In the genomic region with DNA sequence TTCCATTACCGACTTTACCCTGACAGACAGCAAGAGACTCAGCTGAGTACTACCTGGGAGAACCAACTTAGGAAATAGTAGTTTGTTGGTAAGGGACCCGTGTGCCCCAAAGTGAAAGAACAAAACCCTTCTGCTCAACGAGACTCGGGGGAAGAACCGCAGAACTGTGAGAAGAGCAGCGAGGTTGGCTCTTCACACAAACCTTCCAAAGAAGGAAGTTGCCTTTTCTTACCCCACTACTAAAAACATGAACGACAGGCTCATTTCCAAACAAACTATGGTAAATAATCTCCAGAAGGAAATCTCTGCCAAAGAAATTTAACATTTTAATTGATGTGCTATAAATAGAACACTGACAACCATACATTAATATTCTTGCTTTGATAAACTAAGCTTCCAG, we compare ENCODE assay signal across 8 mouse cellular contexts. TPM values are rescaled to one million over a fixed set of nuclear protein-coding genes. Genes with fewer than 3 reads are reported as not detected.
DNase-seq lines count a peak whose midpoint lies in the region; ATAC-seq and TF ChIP-seq lines count a peak whose summit lies in the region.

No protein-coding gene starts in this region.

- no peak for DNase-seq in left cerebral cortex, adult 2 months (ENCODE audit: extremely low spot score in 1 of 2, low spot score in 2 of 2)
- no peak for DNase-seq in left cerebral cortex, postnatal 36 days (ENCODE audit: low spot score in 2 of 2)
- DNase-seq in cerebellum, adult 9-10 months, result no peak
- DNase-seq in frontal cortex, postnatal 36 days (ENCODE audit: low spot score in 2 of 2), result no peak
- no peak for DNase-seq in thymus, postnatal 36 days

- TF ChIP-seq POLR2A in myocyte (IDR thresholded peaks at IDR 0.05; ENCODE audit: insufficient read length, low read depth), result no peak

- H3K9ac ChIP-seq in embryonic facial prominence, embryonic 15.5 days, result no peak overlapping the region
- H3K9ac ChIP-seq in intestine, embryonic 16.5 days (ENCODE audit: low read depth, low read length), result peak overlapping the region; percentile 41; the same call in 1 of the 2 replicates

- no peak for TF ChIP-seq CTCF in left cerebral cortex, adult 2 months (IDR thresholded peaks at IDR 0.05)

- intact Hi-C loops in left cerebral cortex, adult 2 months (cut with DNase I), result loop anchor here (5.0 kb wide), 1 partner anchor 165 kb away; no protein-coding TSS in a partner anchor
- intact Hi-C loops in left cerebral cortex, postnatal 36 days (cut with DNase I), result loop anchor here (5.0 to 10.0 kb wide), 3 partner anchors 162 to 762 kb away; no protein-coding TSS in a partner anchor

- no peak overlapping the region for H3K27ac ChIP-seq in left cerebral cortex, adult 2 months
- no peak overlapping the region for H3K27ac ChIP-seq in embryonic facial prominence, embryonic 15.5 days (replicated peaks)
- H3K27ac ChIP-seq in intestine, embryonic 16.5 days (ENCODE audit: low read length), result no peak overlapping the region

- peaks cover 11% of the 10 kb centered on the region for H3K79me2 ChIP-seq in myocyte (ENCODE audit: control insufficient read depth, insufficient read depth)

- 81% methylated on average over 7 of the region's 7 CpGs for WGBS in embryonic facial prominence, embryonic 15.5 days
- 79% methylated on average over 7 of the region's 7 CpGs for WGBS in intestine, embryonic 16.5 days

- peak overlapping the region; percentile 80 for H3K4me3 ChIP-seq in left cerebral cortex, adult 2 months
- H3K4me3 ChIP-seq in embryonic facial prominence, embryonic 15.5 days (replicated peaks), result peak overlapping the region; percentile 80
- no peak overlapping the region for H3K4me3 ChIP-seq in intestine, embryonic 16.5 days (ENCODE audit: low read length)
- peak overlapping the region; percentile 52 for H3K4me3 ChIP-seq in myocyte

- peak overlapping the region; percentile 93 for H3K4me2 ChIP-seq in embryonic facial prominence, embryonic 15.5 days (replicated peaks)
- peak overlapping the region; percentile 88; the same call in 1 of the 2 replicates for H3K4me2 ChIP-seq in intestine, embryonic 16.5 days (ENCODE audit: low read depth, low read length)
- peak overlapping the region; percentile 96 for H3K4me2 ChIP-seq in myocyte (ENCODE audit: low read depth)

- H3K9me3 ChIP-seq in embryonic facial prominence, embryonic 15.5 days (replicated peaks), result no peaks in the 10 kb centered on the region
- H3K9me3 ChIP-seq in intestine, embryonic 16.5 days (ENCODE audit: control insufficient read depth, low read length), result no peaks in the 10 kb centered on the region

- no peak for ATAC-seq in embryonic facial prominence, embryonic 15.5 days (ENCODE audit: insufficient number of reproducible peaks, low FRiP score, low TSS enrichment, low read depth)
- no peak for ATAC-seq in intestine, embryonic 16.5 days

- H3K4me1 ChIP-seq in embryonic facial prominence, embryonic 15.5 days, result peaks cover 19% of the 10 kb centered on the region
- peaks cover 10% of the 10 kb centered on the region for H3K4me1 ChIP-seq in intestine, embryonic 16.5 days (ENCODE audit: control insufficient read depth, insufficient read depth, low read length)

- H3K27me3 ChIP-seq in embryonic facial prominence, embryonic 15.5 days, result peaks cover 3% of the 10 kb centered on the region
- no peaks in the 10 kb centered on the region for H3K27me3 ChIP-seq in intestine, embryonic 16.5 days (replicated peaks; ENCODE audit: control insufficient read depth, insufficient read depth, low read length)
- peaks cover 9% of the 10 kb centered on the region for H3K27me3 ChIP-seq in myocyte (ENCODE audit: control insufficient read depth, insufficient read depth, insufficient read length)

- H3ac ChIP-seq in myocyte (ENCODE audit: control insufficient read depth, insufficient read length), result no peak overlapping the region

- H3K36me3 ChIP-seq in embryonic facial prominence, embryonic 15.5 days, result no peaks in the 10 kb centered on the region
- no peaks in the 10 kb centered on the region for H3K36me3 ChIP-seq in intestine, embryonic 16.5 days (ENCODE audit: control insufficient read depth, insufficient read depth, low read length)
- no peaks in the 10 kb centered on the region for H3K36me3 ChIP-seq in myocyte (ENCODE audit: control insufficient read depth, insufficient read depth)

TF ChIP-seq in myocyte, 11 proteins besides CTCF, POLR2A, EP300 and RAD21:
- TF ChIP-seq USF1 (IDR thresholded peaks at IDR 0.05; ENCODE audit: low read depth), result no peak
- no peak for TF ChIP-seq POLR2AphosphoS2 (IDR thresholded peaks at IDR 0.05; ENCODE audit: insufficient read length, low read depth)

RNA-seq across cellular contexts. Expression of a gene that starts 1.4 kb away (rescaled TPM):
- total RNA-seq in left cerebral cortex, adult 2 months (2021), result 10 to 100 TPM; 19.3 to 19.7 TPM
- total RNA-seq in left cerebral cortex, postnatal 36 days (2021), result 10 to 100 TPM; 17.3 to 22.5 TPM
- 31.2 and 34.1 TPM in 2 replicates for polyA plus RNA-seq in embryonic facial prominence, embryonic 15.5 days (2015; fragmentation: Nextera tagmentation; extraction: Ambion mirVana)
- 16.5 and 19.7 TPM in 2 replicates for polyA plus RNA-seq in intestine, embryonic 16.5 days (2015; fragmentation: Nextera tagmentation; extraction: Ambion mirVana)
- 20.3 TPM for polyA plus RNA-seq in myocyte (2012; fragmentation: generic; extraction: Trizol)

RNA-seq across cellular contexts. Expression of a gene that starts 49.5 kb away (rescaled TPM):
- 100 to 1,000 TPM; 409 to 435 TPM for total RNA-seq in left cerebral cortex, adult 2 months (2021)
- total RNA-seq in left cerebral cortex, postnatal 36 days (2021), result 100 to 1,000 TPM; 404 to 446 TPM
- 531 and 564 TPM in 2 replicates for polyA plus RNA-seq in embryonic facial prominence, embryonic 15.5 days (2015; fragmentation: Nextera tagmentation; extraction: Ambion mirVana)
- polyA plus RNA-seq in intestine, embryonic 16.5 days (2015; fragmentation: Nextera tagmentation; extraction: Ambion mirVana), result 280 and 296 TPM in 2 replicates
- polyA plus RNA-seq in myocyte (2012; fragmentation: generic; extraction: Trizol), result 263 TPM

RNA-seq across cellular contexts. Expression of a gene that starts 51.2 kb away (rescaled TPM):
- 100 to 1,000 TPM in 1 of 2 experiments, 10 to 100 TPM in 1; 93.9 to 111 TPM for total RNA-seq in left cerebral cortex, adult 2 months (2021)
- 100 to 1,000 TPM in 1 of 2 experiments, 10 to 100 TPM in 1; 90.2 to 105 TPM for total RNA-seq in left cerebral cortex, postnatal 36 days (2021)
- polyA plus RNA-seq in embryonic facial prominence, embryonic 15.5 days (2015; fragmentation: Nextera tagmentation; extraction: Ambion mirVana), result 18.3 and 18.6 TPM in 2 replicates
- 14.0 and 14.2 TPM in 2 replicates for polyA plus RNA-seq in intestine, embryonic 16.5 days (2015; fragmentation: Nextera tagmentation; extraction: Ambion mirVana)
- polyA plus RNA-seq in myocyte (2012; fragmentation: generic; extraction: Trizol), result 12.3 TPM
